Mouse (Mus musculus): ENCODE results near the gene Acyp2. TPM values are rescaled to one million over a fixed set of nuclear protein-coding genes. Genes with fewer than 3 reads are reported as not detected.

The Acyp2 gene
- polyA plus RNA-seq, 1 experiment from 2014 or later, result 14.5 TPM

Other genes starting within 250 kb of the Acyp2 start
- not detected in 2 replicates for gene 4930505A04Rik, start 177.8 kb downstream of the Acyp2 start, polyA plus RNA-seq (2014; fragmentation: Nextera tagmentation; extraction: Ambion mirVana)
- gene Psme4, start 122.1 kb upstream of the Acyp2 start, polyA plus RNA-seq (2014; fragmentation: Nextera tagmentation; extraction: Ambion mirVana), result 34.5 and 37.0 TPM in 2 replicates
- gene Gpr75, start 235.8 kb upstream of the Acyp2 start, polyA plus RNA-seq (2014; fragmentation: Nextera tagmentation; extraction: Ambion mirVana), result 1.2 and 2.0 TPM in 2 replicates
- gene Asb3, start 235.8 kb upstream of the Acyp2 start, polyA plus RNA-seq (2014; fragmentation: Nextera tagmentation; extraction: Ambion mirVana), result 32.0 and 36.3 TPM in 2 replicates